Mouse (Mus musculus) embryonic facial prominence, embryonic 14.5 days (tissue): ENCODE measurements around the gene Stat5b. TPM values are rescaled to one million over a fixed set of nuclear protein-coding genes. Genes with fewer than 3 reads are reported as not detected.
"Not testable (repeated sequence)": the region's sequence is repeated elsewhere in the genome, so short reads cannot be mapped to it uniquely, and the experiment has no call there.

Experiments used
- ATAC-seq: fragments of 200-750 bp; cut with Nextera tagmentation; 2 replicates; pipeline ENCODE4 v1.8.0; 2017; ENCODE audit warnings: low read depth, moderate number of reproducible peaks, moderate TSS enrichment
- DNase-seq: peaks from one replicate; pipeline ENCODE4 v3.0.0-alpha.2; 2015; ENCODE audit warnings: low spot score
- H3K27ac ChIP-seq: fragments of 300-500 bp; sonication (generic); replicated peaks from 2 replicates; pipeline ENCODE4 v1.5.1; 2014; ENCODE audit warnings: low read depth, mild to moderate bottlenecking, low read length, moderate library complexity
- H3K27me3 ChIP-seq: fragments of 300-500 bp; sonication (generic); replicated peaks from 2 replicates; pipeline ENCODE4 v1.6.1; 2014; ENCODE audit warnings: low read length; ENCODE audit not compliant: control insufficient read depth, insufficient read depth
- H3K36me3 ChIP-seq: fragments of 300-500 bp; sonication (generic); 2 replicates; pipeline ENCODE4 v1.6.1; 2014; ENCODE audit warnings: low read length, mixed read lengths; ENCODE audit not compliant: control insufficient read depth, insufficient read depth
- H3K4me1 ChIP-seq: fragments of 300-500 bp; sonication (generic); 2 replicates; pipeline ENCODE4 v1.6.1; 2014; ENCODE audit warnings: antibody characterized with exemption, low read length; ENCODE audit not compliant: control insufficient read depth, insufficient read depth
- H3K4me2 ChIP-seq: fragments of 300-500 bp; sonication (generic); 2 replicates; pipeline ENCODE4 v1.6.1; 2014; ENCODE audit warnings: low read depth, mild to moderate bottlenecking, low read length, moderate library complexity, mixed read lengths
- H3K4me3 ChIP-seq: fragments of 300-500 bp; sonication (generic); 2 replicates; pipeline ENCODE4 v1.5.1; 2014; ENCODE audit warnings: low read depth, mild to moderate bottlenecking, low read length
- H3K9ac ChIP-seq: fragments of 300-500 bp; sonication (generic); 2 replicates; pipeline ENCODE4 v1.6.1; 2014; ENCODE audit warnings: low read depth, mild to moderate bottlenecking, low read length, moderate library complexity, mixed read lengths
- H3K9me3 ChIP-seq: fragments of 300-500 bp; sonication (generic); 2 replicates; pipeline ENCODE4 v1.6.1; 2016; ENCODE audit warnings: low read length; ENCODE audit not compliant: control insufficient read depth
- WGBS: fragments of 180-500 bp; shearing (Covaris S2); extraction: QIAGEN DNeasy Blood & Tissue Kit; methylation state at CpG from one replicate; pipeline ENCODE4 v1.1.7; 2014; 5-methylcytosine and 5-hydroxymethylcytosine counted together
- polyA plus RNA-seq: library from polyadenylated mRNA; unstranded; fragments of >200 nt; fragmentation: Nextera tagmentation; extraction: Ambion mirVana; gene quantifications from 2 replicates; pipeline ENCODE4 v1.2.1, GENCODE M21; 2014

The Stat5b gene
- polyA plus RNA-seq, 1 experiment from 2014 or later, result 27.6 TPM

DNA sequence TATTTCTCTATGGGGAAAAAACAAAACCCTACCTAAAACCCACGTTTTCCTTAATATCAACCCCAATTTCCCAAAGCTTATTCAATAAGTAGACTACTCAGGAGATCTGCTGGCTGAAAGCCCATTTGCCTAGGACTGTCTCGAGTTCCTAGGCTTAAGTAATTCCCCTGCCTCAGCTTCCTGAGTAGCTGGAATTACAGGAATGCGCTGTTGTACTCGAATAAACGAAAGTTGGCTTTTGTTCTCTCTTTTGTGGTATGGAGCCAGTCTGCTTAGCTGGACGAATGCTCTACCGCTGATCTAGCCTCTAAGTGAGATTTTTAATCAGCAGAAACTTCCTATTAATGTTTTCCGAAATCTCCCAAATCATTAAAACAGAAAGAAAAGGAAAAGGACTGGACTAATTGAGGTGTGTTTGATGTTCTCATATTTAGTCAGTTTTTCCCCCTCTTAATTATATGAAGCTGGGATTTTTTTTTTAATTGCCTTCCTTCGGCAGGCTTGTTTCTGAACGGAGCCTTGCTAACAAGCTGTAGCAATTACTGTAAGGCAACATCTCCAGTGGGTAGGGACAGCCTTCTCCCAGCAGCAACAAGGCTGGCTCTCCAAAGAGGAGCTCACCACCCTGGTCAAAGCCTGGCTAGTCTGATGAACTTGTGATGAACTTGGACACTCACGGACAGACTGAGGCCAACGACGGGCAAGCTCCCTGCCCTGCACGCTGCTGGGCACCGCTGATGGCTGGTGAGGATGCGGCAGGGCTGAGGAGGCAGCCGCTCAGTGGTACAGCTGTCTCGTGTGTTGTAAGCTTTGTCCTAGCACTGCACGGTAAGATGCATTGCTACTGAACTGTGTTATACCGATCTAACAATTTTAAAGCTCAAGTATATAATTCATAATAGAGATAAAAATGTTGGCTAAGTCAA is 43.9 kb downstream of the Stat5b start:
- peaks cover 7% of the 10 kb centered on the region; the same call in 1 of the 2 replicates for H3K4me1 ChIP-seq
- no peak overlapping the region for H3K4me2 ChIP-seq
- no peaks in the 10 kb centered on the region for H3K27me3 ChIP-seq
- H3K9ac ChIP-seq, result no peak overlapping the region
- DNase-seq (peak; percentile 65), ATAC-seq (no peak)
- no peak overlapping the region for H3K27ac ChIP-seq
- H3K4me3 ChIP-seq, result no peak overlapping the region
- no peaks in the 10 kb centered on the region for H3K9me3 ChIP-seq
- H3K36me3 ChIP-seq, result peaks cover 45% of the 10 kb centered on the region
- 65% methylated on average over 20 of the region's 20 CpGs for WGBS

GRCm38 (mm10) chr11:100805535-100805934 is 45.0 kb downstream of the Stat5b start:
- no peak; the same call in 1 of the 2 replicates for ATAC-seq
- 70% methylated on average over 7 of the region's 7 CpGs for WGBS
- Histone ChIP-seq H3K9me3 (no peaks in the 10 kb centered on the region), H3K4me1 (peaks cover 5% of the 10 kb centered on the region; the same call in 1 of the 2 replicates), H3K27ac (no peak overlapping the region), H3K4me3 (no peak overlapping the region), H3K4me2 (no peak overlapping the region), H3K9ac (no peak overlapping the region), H3K36me3 (peaks cover 54% of the 10 kb centered on the region), H3K27me3 (no peaks in the 10 kb centered on the region)
- DNase-seq, result peak; percentile 51

DNA sequence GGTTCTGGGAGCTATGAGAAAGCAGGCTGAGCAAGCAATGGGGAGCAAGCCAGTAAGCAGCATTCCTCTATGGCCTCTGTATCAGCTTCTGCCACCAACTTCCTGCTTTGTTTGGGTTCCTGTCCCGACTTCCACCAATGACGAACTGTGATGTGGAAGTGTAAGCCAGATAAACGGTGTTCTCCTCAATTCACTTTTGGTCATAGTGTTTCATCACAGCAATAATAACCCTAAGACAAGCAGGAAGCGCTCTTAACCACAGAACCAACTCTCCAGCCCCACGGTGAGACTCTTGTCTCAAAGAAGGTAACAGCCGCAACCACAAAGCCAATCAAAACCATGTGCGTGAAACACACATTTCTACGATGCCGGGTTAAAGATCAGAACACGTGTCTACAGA is 46.1 kb downstream of the Stat5b start:
- H3K27me3 ChIP-seq, result no peaks in the 10 kb centered on the region
- no peak overlapping the region for H3K4me3 ChIP-seq
- H3K9me3 ChIP-seq, result no peaks in the 10 kb centered on the region
- 86% methylated on average over 10 of the region's 10 CpGs for WGBS
- peaks cover 62% of the 10 kb centered on the region for H3K36me3 ChIP-seq
- no peaks in the 10 kb centered on the region for H3K4me1 ChIP-seq
- DNase-seq (no peak), ATAC-seq (no peak)
- no peak overlapping the region for H3K27ac ChIP-seq
- H3K4me2 ChIP-seq, result no peak overlapping the region
- no peak overlapping the region for H3K9ac ChIP-seq

- DNase-seq (no peak), ATAC-seq (no peak)
- Histone ChIP-seq H3K9ac (no peak overlapping the region), H3K27me3 (no peaks in the 10 kb centered on the region), H3K27ac (no peak overlapping the region), H3K9me3 (no peaks in the 10 kb centered on the region), H3K36me3 (peaks cover 67% of the 10 kb centered on the region), H3K4me1 (no peaks in the 10 kb centered on the region), H3K4me2 (no peak overlapping the region), H3K4me3 (no peak overlapping the region)
- 80% methylated on average over 5 of the region's 5 CpGs for WGBS
Observed at GRCm38 (mm10) chr11:100799426-100799825, 51.1 kb downstream of the Stat5b start.

DNA sequence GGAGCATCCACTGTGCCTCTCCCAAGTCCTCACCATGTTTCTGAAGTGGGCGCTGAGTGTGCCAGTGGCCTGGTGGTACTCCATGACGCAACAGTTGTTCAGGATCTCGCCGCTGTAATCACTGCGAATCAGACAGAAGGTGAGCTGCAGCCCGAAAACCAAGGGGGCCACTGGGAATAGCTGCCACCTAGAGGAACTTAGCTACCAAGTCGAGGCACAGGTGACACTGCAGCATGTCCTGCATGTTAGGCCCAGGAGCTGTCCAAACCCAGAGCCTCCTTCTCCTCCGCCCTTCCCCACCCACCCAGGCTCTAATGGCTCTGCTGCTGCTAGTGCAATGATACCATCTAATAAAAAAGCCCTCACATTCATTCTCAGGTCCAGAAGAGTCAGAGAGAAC is 53.9 kb downstream of the Stat5b start:
- Histone ChIP-seq H3K4me3 (no peak overlapping the region), H3K9ac (no peak overlapping the region), H3K4me1 (no peaks in the 10 kb centered on the region), H3K4me2 (no peak overlapping the region), H3K9me3 (no peaks in the 10 kb centered on the region), H3K27ac (no peak overlapping the region), H3K27me3 (no peaks in the 10 kb centered on the region), H3K36me3 (peaks cover 50% of the 10 kb centered on the region)
- ATAC-seq (no peak), DNase-seq (no peak)
- WGBS, result 74% methylated on average over 8 of the region's 8 CpGs

- Histone ChIP-seq H3K9me3 (no peaks in the 10 kb centered on the region), H3K9ac (no peak overlapping the region), H3K4me2 (no peak overlapping the region), H3K27me3 (no peaks in the 10 kb centered on the region), H3K27ac (no peak overlapping the region), H3K36me3 (peaks cover 46% of the 10 kb centered on the region), H3K4me3 (no peak overlapping the region), H3K4me1 (no peaks in the 10 kb centered on the region)
- ATAC-seq, result no peak
- DNase-seq, result no peak
- 97% methylated on average over 2 of the region's 2 CpGs for WGBS
Observed at GRCm38 (mm10) chr11:100795386-100795785, 55.1 kb downstream of the Stat5b start.

DNA sequence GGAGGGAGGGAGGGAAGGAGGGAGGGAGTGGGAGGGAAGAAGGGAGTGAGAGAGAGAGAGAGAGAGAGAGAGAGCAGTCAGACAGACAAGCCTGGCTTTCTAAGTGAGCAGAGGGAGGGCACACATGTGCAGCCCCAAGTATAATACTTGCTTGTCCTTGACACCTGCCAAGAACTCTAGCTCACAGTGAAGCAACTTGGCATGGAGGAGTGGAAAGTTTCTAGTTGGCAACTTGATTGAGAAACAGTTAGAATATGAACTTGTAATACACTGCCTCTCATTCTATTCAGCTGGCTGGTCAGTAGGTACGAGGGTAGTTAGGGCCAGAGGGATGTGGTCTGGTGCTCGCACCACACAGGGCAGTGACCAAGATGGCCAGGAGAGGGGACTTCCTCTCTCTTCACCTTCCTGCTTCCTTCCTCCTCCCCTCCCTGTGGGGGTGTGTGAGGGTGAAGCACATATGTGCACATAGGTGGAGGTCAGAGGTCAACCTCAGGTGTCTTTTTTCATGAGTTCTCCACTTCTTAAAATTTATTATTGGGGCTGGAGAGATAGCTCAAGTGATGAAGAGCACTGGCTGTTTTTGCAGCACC is 59.0 kb downstream of the Stat5b start:
- Histone ChIP-seq H3K9me3 (no peaks in the 10 kb centered on the region), H3K27ac (no peak overlapping the region), H3K9ac (no peak overlapping the region), H3K4me2 (no peak overlapping the region), H3K4me1 (no peaks in the 10 kb centered on the region), H3K36me3 (peaks cover 47% of the 10 kb centered on the region), H3K4me3 (no peak overlapping the region), H3K27me3 (no peaks in the 10 kb centered on the region)
- no peak for ATAC-seq
- DNase-seq, result peak; percentile 44
- 76% methylated on average over 2 of the region's 2 CpGs for WGBS

DNA sequence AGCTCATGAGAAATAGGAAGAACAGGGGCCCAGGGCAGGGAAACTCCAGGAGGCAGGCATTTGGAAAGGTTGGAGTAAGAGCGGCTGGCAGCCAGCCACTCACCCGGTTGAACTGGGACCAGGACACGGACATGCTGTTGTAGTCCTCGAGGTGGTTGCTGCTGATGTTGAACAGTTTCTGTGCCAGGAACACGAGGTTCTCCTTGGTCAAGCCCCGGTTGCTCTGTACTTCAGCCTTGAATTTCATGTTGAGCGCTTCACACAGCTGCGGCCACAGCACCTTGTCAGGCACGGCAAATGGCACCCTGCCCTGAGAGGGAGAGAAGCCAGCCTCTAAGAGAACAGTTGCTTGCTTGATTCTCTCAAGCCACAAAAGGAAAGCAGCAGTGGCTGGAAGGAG is 59.9 kb downstream of the Stat5b start:
- not testable (repeated sequence) for H3K4me3 ChIP-seq, H3K4me2 ChIP-seq, H3K4me1 ChIP-seq, H3K9ac ChIP-seq, H3K27me3 ChIP-seq, H3K9me3 ChIP-seq, ATAC-seq
- peak overlapping the region; percentile 54 for H3K27ac ChIP-seq
- DNase-seq, result peak; percentile 21
- H3K36me3 ChIP-seq, result peaks cover 49% of the 10 kb centered on the region
- WGBS, result 75% methylated on average over 9 of the region's 9 CpGs
